Comparison of ENCODE assay signal across 10 mouse cellular contexts in the genomic region with DNA sequence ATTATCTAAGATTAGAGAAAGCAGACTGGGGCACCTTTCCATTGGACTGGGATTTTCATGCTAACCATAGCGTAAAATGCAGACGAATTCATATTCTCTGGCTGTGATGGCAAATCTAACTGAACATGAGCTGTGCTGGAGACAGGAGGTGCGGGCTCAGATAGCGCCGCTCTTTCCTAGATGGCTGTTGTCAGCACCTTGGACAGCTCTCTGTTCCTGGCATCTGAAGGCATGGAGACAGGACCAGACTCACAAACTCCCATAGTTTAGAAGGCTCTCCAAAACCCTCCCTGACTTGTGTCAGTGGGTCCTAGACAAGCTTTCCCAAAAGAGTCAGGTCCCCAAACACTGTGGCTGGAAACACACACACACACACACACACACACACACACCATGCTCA. TPM values are rescaled to one million over a fixed set of nuclear protein-coding genes. Genes with fewer than 3 reads are reported as not detected.
A peak's percentile ranks its signal among the peaks of the same experiment; 100 is the strongest.
DNase-seq lines count a peak whose midpoint lies in the region; ATAC-seq lines count a peak whose summit lies in the region.
"Had no signal": no experiment of that assay in that cellular context is flagged by ENCODE, and none has a peak within 500 bp of the region (broad histone marks: within the 10 kb centered on the region; RNA-seq: fewer than 3 reads in every experiment).

No protein-coding gene starts in this region.

- H3K4me2 ChIP-seq in liver, embryonic 12.5 days, result no peak overlapping the region
- H3K4me2 ChIP-seq: limb, embryonic 12.5 days had no signal

- ATAC-seq in liver, embryonic 12.5 days, result no peak
- ATAC-seq in megakaryocyte-erythroid progenitor cell, adult 5-6 weeks (replicated peaks; ENCODE audit: low FRiP score, low TSS enrichment, poor library complexity, severe bottlenecking), result no peak

- H3K27me3 ChIP-seq in liver, embryonic 12.5 days (replicated peaks), result no peaks in the 10 kb centered on the region
- H3K27me3 ChIP-seq: limb, embryonic 12.5 days had no signal

- H3K4me3 ChIP-seq in liver, embryonic 12.5 days, result no peak overlapping the region
- H3K4me3 ChIP-seq: limb, embryonic 12.5 days had no signal

- peaks cover 47% of the 10 kb centered on the region for H3K9me3 ChIP-seq in liver, embryonic 12.5 days (replicated peaks)

- H3K36me3 ChIP-seq in liver, embryonic 12.5 days, result no peaks in the 10 kb centered on the region
- H3K36me3 ChIP-seq: limb, embryonic 12.5 days had no signal

- no peak overlapping the region for H3K9ac ChIP-seq in liver, embryonic 12.5 days
- H3K9ac ChIP-seq: limb, embryonic 12.5 days had no signal

- H3K27ac ChIP-seq in liver, embryonic 12.5 days, result no peak overlapping the region
- H3K27ac ChIP-seq: limb, embryonic 12.5 days had no signal

- WGBS in liver, embryonic 12.5 days (ENCODE audit: insufficient replicate concordance), result 29% methylated on average over 5 of the region's 5 CpGs

- H3K4me1 ChIP-seq in liver, embryonic 12.5 days, result no peaks in the 10 kb centered on the region
- H3K4me1 ChIP-seq: limb, embryonic 12.5 days had no signal

- peak; percentile 5 to 18 for DNase-seq in cerebellum, postnatal 14 days
- no peak for DNase-seq in cerebellum, adult 9-11 months
- peak; percentile 44 for DNase-seq in liver
- peak; percentile 85 for DNase-seq in embryo, embryonic 11 days
- peak; percentile 86 for DNase-seq in mesoderm, embryonic 11.5 days (ENCODE audit: low read depth, low spot score)
- no peak for DNase-seq in thymus, postnatal 4 days
- DNase-seq: gastrocnemius, postnatal 25 days had no signal

RNA-seq across cellular contexts. Expression of gene Tmem132c, which starts 49.7 kb away (rescaled TPM):
- 0.27 and 0.57 TPM in 2 replicates for polyA plus RNA-seq in liver, embryonic 12.5 days (2016; fragmentation: Nextera tagmentation; extraction: Ambion mirVana)
- total RNA-seq in megakaryocyte-erythroid progenitor cell, adult 5-6 weeks (2014; fragmentation: Nextera tagmentation), result not detected in 2 replicates
- not detected in 2 replicates for total RNA-seq in megakaryocyte-erythroid progenitor cell, adult 5-6 weeks (2017)

Comparison
In these comparisons a context has a peak if more than half of its experiments do, and no peak if none do; other contexts are left out.
1. DNase-seq: peak in cerebellum, postnatal 14 days (2 of 2), liver (single experiment), embryo, embryonic 11 days (single experiment) and mesoderm, embryonic 11.5 days (single experiment); none in cerebellum, adult 9-11 months (single experiment) and thymus, postnatal 4 days (single experiment).